Mouse (Mus musculus) embryonic facial prominence, embryonic 15.5 days (tissue): ENCODE measurements around the gene Cap1. TPM values are rescaled to one million over a fixed set of nuclear protein-coding genes. Genes with fewer than 3 reads are reported as not detected.
A peak's percentile ranks its signal among the peaks of the same experiment; 100 is the strongest.

Source experiments
- ATAC-seq: fragments of 200-750 bp; cut with Nextera tagmentation; 2 replicates; pipeline ENCODE4 v1.8.0; 2017; ENCODE audit warnings: low read depth, moderate TSS enrichment; ENCODE audit not compliant: insufficient number of reproducible peaks, low FRiP score, low TSS enrichment
- H3K27ac ChIP-seq: fragments of 300-500 bp; sonication (generic); replicated peaks from 2 replicates; pipeline ENCODE4 v1.5.1; 2015; ENCODE audit warnings: mild to moderate bottlenecking, inconsistent platforms
- H3K27me3 ChIP-seq: fragments of 300-500 bp; sonication (generic); 2 replicates; pipeline ENCODE4 v1.6.1; 2015; ENCODE audit warnings: inconsistent platforms
- H3K36me3 ChIP-seq: fragments of 300-500 bp; sonication (generic); 2 replicates; pipeline ENCODE4 v1.6.1; 2015; ENCODE audit warnings: mild to moderate bottlenecking, inconsistent platforms
- H3K4me1 ChIP-seq: fragments of 300-500 bp; sonication (generic); 2 replicates; pipeline ENCODE4 v1.6.1; 2015; ENCODE audit warnings: inconsistent platforms
- H3K4me2 ChIP-seq: fragments of 300-500 bp; sonication (generic); replicated peaks from 2 replicates; pipeline ENCODE4 v1.6.1; 2015; ENCODE audit warnings: mild to moderate bottlenecking, inconsistent platforms
- H3K4me3 ChIP-seq: fragments of 300-500 bp; sonication (generic); replicated peaks from 2 replicates; pipeline ENCODE4 v1.5.1; 2015; ENCODE audit warnings: mild to moderate bottlenecking, inconsistent platforms
- H3K9ac ChIP-seq: fragments of 300-500 bp; sonication (generic); 2 replicates; pipeline ENCODE4 v1.6.1; 2015; ENCODE audit warnings: inconsistent platforms
- H3K9me3 ChIP-seq: fragments of 300-500 bp; sonication (generic); replicated peaks from 2 replicates; pipeline ENCODE4 v1.6.1; 2016; ENCODE audit warnings: inconsistent platforms
- WGBS: fragments of 180-500 bp; shearing (Covaris S2); methylation state at CpG from one replicate; pipeline ENCODE4 v1.1.7; 2015; 5-methylcytosine and 5-hydroxymethylcytosine counted together
- polyA plus RNA-seq: library from polyadenylated mRNA; unstranded; fragments of >200 nt; fragmentation: Nextera tagmentation; extraction: Ambion mirVana; gene quantifications from 2 replicates; pipeline ENCODE4 v1.2.1, GENCODE M21; 2015

Gene Cap1
- polyA plus RNA-seq, 1 experiment from 2014 or later = 74.5 TPM

DNA sequence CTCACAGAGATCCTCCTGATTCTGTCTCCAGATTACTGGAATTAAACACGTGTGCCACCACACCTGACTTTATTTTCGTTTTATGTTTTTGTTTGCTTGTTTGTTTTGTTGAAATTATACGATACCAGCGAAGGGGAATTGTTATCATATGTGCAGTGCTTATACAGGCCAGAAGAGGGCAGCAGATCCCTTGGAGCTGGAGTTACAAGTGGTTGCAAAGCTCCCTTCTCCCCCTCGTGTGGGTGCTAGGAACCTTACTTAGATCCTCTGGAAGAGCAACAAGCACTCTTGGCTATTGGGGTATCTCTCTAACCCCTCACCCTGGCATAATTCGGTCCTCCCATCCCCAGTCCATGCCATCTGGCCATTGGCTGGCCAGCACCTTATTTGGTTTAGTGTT, 24.7 kb upstream of the Cap1 start:
- Histone ChIP-seq H3K4me1 (no peaks in the 10 kb centered on the region), H3K27ac (no peak overlapping the region), H3K9ac (no peak overlapping the region), H3K36me3 (no peaks in the 10 kb centered on the region), H3K9me3 (no peaks in the 10 kb centered on the region), H3K4me3 (no peak overlapping the region), H3K4me2 (no peak overlapping the region), H3K27me3 (no peaks in the 10 kb centered on the region)
- WGBS = 44% methylated on average over 6 of the region's 6 CpGs
- no peak for ATAC-seq

DNA sequence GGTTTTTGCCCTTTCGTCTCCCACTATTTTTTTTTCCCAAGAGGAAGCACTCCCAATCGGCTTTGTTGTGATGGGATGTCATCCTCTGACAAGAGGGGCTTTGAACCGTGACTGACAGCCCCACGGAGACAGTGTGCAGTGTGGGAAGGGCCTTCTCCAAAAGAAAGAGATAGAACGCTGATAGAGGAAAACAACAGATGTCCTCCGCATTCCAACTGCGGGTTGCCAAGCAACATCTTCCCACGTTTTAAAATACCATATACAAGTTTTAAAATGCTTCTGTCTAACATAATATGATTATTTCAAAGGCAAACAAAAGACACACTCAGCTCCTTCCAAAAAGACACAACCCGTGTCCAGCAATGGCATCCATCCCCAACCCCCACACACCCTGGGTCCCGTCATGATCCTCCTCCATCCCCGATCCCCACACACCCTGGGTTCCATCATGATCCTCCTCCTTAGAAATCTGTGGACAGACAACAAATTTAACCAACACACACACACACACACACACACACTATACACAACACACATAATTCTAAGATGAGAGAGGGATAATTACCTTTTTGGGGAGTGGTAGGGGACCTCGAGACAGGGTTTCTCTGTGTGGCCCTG, 23.8 kb upstream of the Cap1 start:
- Histone ChIP-seq H3K36me3 (no peaks in the 10 kb centered on the region), H3K9me3 (no peaks in the 10 kb centered on the region), H3K4me1 (no peaks in the 10 kb centered on the region), H3K9ac (no peak overlapping the region), H3K27ac (no peak overlapping the region), H3K4me3 (no peak overlapping the region), H3K27me3 (no peaks in the 10 kb centered on the region), H3K4me2 (no peak overlapping the region)
- no peak for ATAC-seq
- 45% methylated on average over 12 of the region's 12 CpGs for WGBS

GRCm38 (mm10) chr4:122905359-122905758, 19.5 kb upstream of the Cap1 start:
- H3K9me3 ChIP-seq = no peaks in the 10 kb centered on the region
- H3K4me2 ChIP-seq = no peak overlapping the region
- H3K27ac ChIP-seq = no peak overlapping the region
- no peak for ATAC-seq
- H3K9ac ChIP-seq = no peak overlapping the region
- no peaks in the 10 kb centered on the region for H3K27me3 ChIP-seq
- no peak overlapping the region for H3K4me3 ChIP-seq
- 71% methylated on average over 10 of the region's 10 CpGs for WGBS
- no peaks in the 10 kb centered on the region for H3K36me3 ChIP-seq
- H3K4me1 ChIP-seq = no peaks in the 10 kb centered on the region

- Histone ChIP-seq H3K4me1 (no peaks in the 10 kb centered on the region), H3K27me3 (no peaks in the 10 kb centered on the region), H3K9ac (no peak overlapping the region), H3K36me3 (no peaks in the 10 kb centered on the region), H3K27ac (no peak overlapping the region), H3K4me3 (no peak overlapping the region), H3K9me3 (no peaks in the 10 kb centered on the region), H3K4me2 (no peak overlapping the region)
- 86% methylated on average over 3 of the region's 3 CpGs for WGBS
- no peak for ATAC-seq
Measured at GRCm38 (mm10) chr4:122903709-122904108, 17.9 kb upstream of the Cap1 start.

- Histone ChIP-seq H3K9me3 (no peaks in the 10 kb centered on the region), H3K27me3 (no peaks in the 10 kb centered on the region), H3K4me2 (no peak overlapping the region), H3K4me3 (no peak overlapping the region), H3K4me1 (no peaks in the 10 kb centered on the region), H3K36me3 (no peaks in the 10 kb centered on the region), H3K9ac (no peak overlapping the region), H3K27ac (no peak overlapping the region)
- 28% methylated on average over 6 of the region's 6 CpGs for WGBS
- ATAC-seq = no peak
Measured at GRCm38 (mm10) chr4:122902156-122902555, 16.3 kb upstream of the Cap1 start.

GRCm38 (mm10) chr4:122898313-122898712, 12.5 kb upstream of the Cap1 start:
- Histone ChIP-seq H3K27me3 (no peaks in the 10 kb centered on the region), H3K4me3 (no peak overlapping the region), H3K4me1 (no peaks in the 10 kb centered on the region), H3K36me3 (no peaks in the 10 kb centered on the region), H3K9me3 (no peaks in the 10 kb centered on the region), H3K9ac (no peak overlapping the region), H3K27ac (no peak overlapping the region), H3K4me2 (no peak overlapping the region)
- ATAC-seq = no peak
- 10% methylated on average over 5 of the region's 5 CpGs for WGBS

GRCm38 (mm10) chr4:122897750-122898149, 11.9 kb upstream of the Cap1 start:
- Histone ChIP-seq H3K4me1 (no peaks in the 10 kb centered on the region), H3K9ac (no peak overlapping the region), H3K36me3 (no peaks in the 10 kb centered on the region), H3K4me2 (no peak overlapping the region), H3K9me3 (no peaks in the 10 kb centered on the region), H3K4me3 (no peak overlapping the region), H3K27ac (no peak overlapping the region), H3K27me3 (no peaks in the 10 kb centered on the region)
- ATAC-seq = no peak
- WGBS = 72% methylated on average over 4 of the region's 4 CpGs

DNA sequence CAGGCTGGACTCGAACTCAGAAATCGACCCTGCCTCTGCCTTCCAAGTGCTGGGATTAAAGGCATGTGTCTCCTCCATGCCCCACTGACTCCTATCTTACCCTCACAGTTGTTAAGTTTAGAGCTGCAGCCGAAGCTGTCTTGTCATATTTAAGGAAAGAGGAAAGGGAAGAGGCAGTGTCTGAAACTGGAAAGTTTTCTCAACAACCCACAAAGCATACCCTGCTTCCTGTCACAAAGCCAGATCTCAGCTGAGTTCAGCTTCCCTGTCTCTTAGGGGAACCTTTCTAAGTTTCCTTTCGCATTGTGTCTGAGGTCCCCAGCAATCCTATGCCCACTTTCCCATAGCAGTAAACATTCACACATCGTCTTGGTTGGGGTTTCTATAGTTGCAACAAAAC, 6.3 kb upstream of the Cap1 start:
- no peak overlapping the region for H3K27ac ChIP-seq
- ATAC-seq = no peak
- no peak overlapping the region for H3K4me3 ChIP-seq
- no peak overlapping the region for H3K9ac ChIP-seq
- peaks cover 7% of the 10 kb centered on the region; the same call in 1 of the 2 replicates for H3K4me1 ChIP-seq
- H3K27me3 ChIP-seq = no peaks in the 10 kb centered on the region
- H3K4me2 ChIP-seq = no peak overlapping the region
- H3K36me3 ChIP-seq = no peaks in the 10 kb centered on the region
- WGBS = 80% methylated on average over 5 of the region's 5 CpGs
- no peaks in the 10 kb centered on the region for H3K9me3 ChIP-seq

DNA sequence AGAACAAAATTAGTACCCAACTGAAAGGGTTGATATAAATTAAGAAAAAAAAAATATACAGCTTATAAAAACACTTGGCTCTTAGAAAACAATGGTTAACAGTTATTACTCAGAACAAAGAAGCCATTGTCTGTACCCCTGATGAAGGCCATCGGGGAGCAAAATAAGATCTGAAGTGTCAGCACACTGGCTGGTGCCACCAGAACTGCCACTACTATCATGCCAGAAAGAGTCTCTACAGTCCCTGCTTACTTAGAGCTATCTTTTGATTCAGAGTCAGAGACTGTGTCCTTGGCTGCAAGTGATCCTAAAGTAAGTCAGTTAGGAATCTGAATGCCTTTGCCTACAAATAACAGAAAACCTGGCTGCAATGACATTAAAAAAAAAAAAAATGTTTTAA, 5.7 kb upstream of the Cap1 start:
- ATAC-seq = no peak
- H3K36me3 ChIP-seq = no peaks in the 10 kb centered on the region
- WGBS = 17% methylated on average over 1 of the region's 1 CpGs
- no peak overlapping the region for H3K4me3 ChIP-seq
- H3K27ac ChIP-seq = no peak overlapping the region
- no peak overlapping the region for H3K4me2 ChIP-seq
- H3K4me1 ChIP-seq = peaks cover 11% of the 10 kb centered on the region; the same call in 1 of the 2 replicates
- no peaks in the 10 kb centered on the region for H3K27me3 ChIP-seq
- no peak overlapping the region for H3K9ac ChIP-seq
- H3K9me3 ChIP-seq = no peaks in the 10 kb centered on the region

DNA sequence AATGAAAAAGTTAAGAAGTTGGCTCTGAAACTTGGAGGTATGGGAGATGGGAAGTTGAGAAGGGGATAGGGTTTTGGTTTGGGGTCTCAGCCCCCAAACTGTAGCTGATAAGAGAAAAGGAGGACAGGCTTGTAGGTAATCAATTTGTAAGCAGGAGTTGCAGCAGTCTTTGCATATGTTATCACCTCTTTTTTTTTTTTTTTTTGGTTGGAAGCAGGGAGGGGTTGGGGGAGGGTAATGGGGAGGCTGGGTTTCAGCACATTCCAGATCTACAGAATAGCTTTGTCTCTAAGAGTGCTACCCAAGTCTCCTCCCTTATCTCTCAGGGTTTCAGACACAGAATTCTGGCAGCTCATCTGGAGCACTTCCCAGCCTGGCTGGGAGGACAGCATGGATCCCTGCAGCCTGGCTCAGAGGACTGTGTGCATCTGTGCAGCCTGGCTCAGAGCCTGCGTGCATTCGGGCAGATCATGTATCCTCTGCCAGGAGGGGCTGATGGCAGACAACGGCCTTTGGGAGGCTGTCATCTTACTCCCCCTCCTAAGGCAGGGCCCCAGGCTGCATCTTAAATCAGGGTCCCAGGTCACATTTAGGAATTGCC, 5.1 kb upstream of the Cap1 start:
- WGBS = 5% methylated on average over 3 of the region's 3 CpGs
- Histone ChIP-seq H3K4me1 (peaks cover 11% of the 10 kb centered on the region; the same call in 1 of the 2 replicates), H3K9ac (no peak overlapping the region), H3K36me3 (no peaks in the 10 kb centered on the region), H3K4me3 (no peak overlapping the region), H3K9me3 (no peaks in the 10 kb centered on the region), H3K27me3 (no peaks in the 10 kb centered on the region), H3K4me2 (no peak overlapping the region), H3K27ac (no peak overlapping the region)
- ATAC-seq = peak; percentile 49; the same call in 1 of the 2 replicates

- Histone ChIP-seq H3K27me3 (no peaks in the 10 kb centered on the region), H3K4me2 (peak overlapping the region; percentile 86), H3K9ac (no peak overlapping the region), H3K4me1 (peaks cover 29% of the 10 kb centered on the region), H3K27ac (peak overlapping the region; percentile 100), H3K36me3 (no peaks in the 10 kb centered on the region), H3K4me3 (0 out of 2 replicates have a peak overlapping the region, but pooled peaks have one; percentile 82), H3K9me3 (no peaks in the 10 kb centered on the region)
- ATAC-seq = no peak
- WGBS = 61% methylated on average over 2 of the region's 2 CpGs
Measured at GRCm38 (mm10) chr4:122887336-122887735, 1.5 kb upstream of the Cap1 start.
